Mouse (Mus musculus): ENCODE measurements at regions not wholly inside any gene's neighbourhood (a gene's known extent, or its start where the extent isn't known, plus 50 kb on each side); places are given as distances from the start of the nearest gene placed in this dataset.
"Not testable (repeated sequence)": the region's sequence is repeated elsewhere in the genome, so short reads cannot be mapped to it uniquely, and the experiment has no call there.

DNA sequence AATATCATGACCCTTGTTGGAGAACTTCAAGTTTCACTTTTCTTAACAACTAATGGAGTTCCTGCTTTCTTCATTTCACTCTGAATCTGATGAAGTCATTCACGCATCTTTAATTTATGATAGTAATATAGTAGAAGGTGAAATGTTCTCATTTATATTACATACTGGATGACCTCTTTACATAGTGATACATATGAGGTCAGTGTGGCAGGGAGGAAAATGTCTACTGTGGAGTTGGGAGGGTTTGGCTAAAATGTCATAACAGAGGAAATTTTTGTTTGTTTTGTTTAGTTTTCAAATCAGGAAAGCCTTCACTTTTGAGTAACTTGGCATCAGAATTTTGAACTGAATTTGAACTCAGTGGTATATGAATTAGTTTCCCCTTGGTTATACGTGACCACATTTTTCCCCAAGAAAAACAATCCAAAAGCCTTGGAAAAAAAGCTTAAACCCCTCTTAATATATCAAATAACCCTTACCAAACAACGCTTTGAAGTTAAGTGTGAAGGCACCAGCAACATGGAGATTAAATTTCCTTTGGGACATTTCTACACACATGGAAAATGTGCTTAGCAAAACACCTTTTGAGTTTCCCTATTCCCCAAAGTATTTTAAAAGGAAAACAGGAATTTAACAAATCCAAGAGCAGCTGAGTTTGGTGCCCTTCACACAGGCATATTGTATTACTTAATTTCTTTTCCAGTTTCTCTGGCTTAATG lies 377.6 kb upstream of the Nrsn1 start:
- no peaks in the 10 kb centered on the region for H3K4me1 ChIP-seq
- H3K36me3 ChIP-seq (ENCODE audit: poor library complexity, severe bottlenecking), result no peaks in the 10 kb centered on the region
- H3K9ac ChIP-seq, result no peak overlapping the region
- H3K4me2 ChIP-seq, result no peak overlapping the region
- ATAC-seq, result no peak
- 87% methylated on average over 3 of the region's 3 CpGs for WGBS
- no peaks in the 10 kb centered on the region for H3K9me3 ChIP-seq (replicated peaks)
- no peak overlapping the region for H3K4me3 ChIP-seq
- no peak overlapping the region for H3K27ac ChIP-seq
- H3K27me3 ChIP-seq, result no peaks in the 10 kb centered on the region

DNA sequence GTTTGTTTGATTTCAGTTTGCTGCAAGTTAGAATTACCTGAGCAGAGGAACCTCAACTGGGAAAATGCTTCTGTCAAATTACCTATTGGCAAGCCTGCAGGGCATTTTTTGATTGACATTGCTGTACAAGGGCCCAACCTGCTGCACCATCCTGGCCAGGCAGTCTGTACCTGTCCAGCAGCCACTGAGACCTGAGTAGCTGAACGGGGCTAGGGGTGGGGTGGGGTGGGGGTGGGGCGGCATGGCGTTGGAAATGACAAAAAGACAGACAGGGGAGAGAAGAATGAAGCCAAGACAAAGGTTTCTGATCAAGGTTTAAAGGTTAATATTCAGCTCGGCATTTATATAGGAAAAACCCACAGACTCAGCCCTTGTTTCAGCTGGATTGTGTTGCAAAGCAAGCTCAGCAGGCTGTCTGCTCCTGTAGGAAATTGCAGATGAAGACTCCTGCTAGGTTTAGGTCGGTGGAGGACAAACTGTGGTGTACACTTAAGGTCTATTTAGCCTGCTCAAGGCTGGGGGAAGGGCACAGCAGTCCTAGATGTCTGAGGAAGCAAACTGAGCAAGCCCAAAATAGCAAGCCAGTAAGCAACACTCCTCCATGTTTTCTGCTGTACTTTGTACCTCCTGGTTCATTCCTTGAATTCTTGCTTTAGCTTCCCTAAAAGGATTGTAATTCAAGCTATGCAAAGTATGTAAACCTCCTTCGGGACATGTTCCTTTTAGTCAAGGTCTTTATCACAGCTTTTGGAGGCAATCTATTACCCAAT lies 369.4 kb upstream of the Nrsn1 start:
- 17% methylated on average over 6 of the region's 6 CpGs for WGBS
- ATAC-seq, result no peak
- H3K27ac ChIP-seq, result no peak overlapping the region
- H3K4me3 ChIP-seq, result no peak overlapping the region
- 0 out of 2 replicates have a peak, but pooled peaks cover 3% of the 10 kb centered on the region for H3K4me1 ChIP-seq
- H3K36me3 ChIP-seq (ENCODE audit: poor library complexity, severe bottlenecking), result no peaks in the 10 kb centered on the region
- no peak overlapping the region for H3K4me2 ChIP-seq
- H3K9ac ChIP-seq, result no peak overlapping the region
- H3K27me3 ChIP-seq, result no peaks in the 10 kb centered on the region
- no peaks in the 10 kb centered on the region for H3K9me3 ChIP-seq (replicated peaks)

DNA sequence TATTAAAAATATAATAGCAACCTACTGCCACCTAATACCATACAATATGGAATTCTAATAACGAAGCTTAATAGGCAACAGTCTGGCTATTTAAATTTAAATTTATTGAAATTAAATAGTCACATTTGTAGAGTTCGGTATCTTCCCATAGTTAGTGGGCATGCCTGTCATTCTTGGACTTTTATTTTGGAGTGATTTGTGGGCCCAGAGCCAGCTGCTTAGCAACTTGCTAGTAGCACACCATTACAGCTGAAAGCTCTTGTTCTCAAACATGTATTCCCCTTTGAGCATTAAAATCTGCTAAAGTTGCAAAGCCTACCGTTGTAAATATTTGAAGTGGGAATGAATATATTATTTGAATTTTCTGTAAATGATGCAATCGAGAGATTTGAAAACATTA lies 359.2 kb upstream of the Nrsn1 start:
- H3K9ac ChIP-seq, result no peak overlapping the region
- WGBS, result 45% methylated on average over 4 of the region's 4 CpGs
- no peak overlapping the region for H3K4me3 ChIP-seq
- H3K4me2 ChIP-seq, result no peak overlapping the region
- no peak overlapping the region for H3K27ac ChIP-seq
- peak; percentile 70 for ATAC-seq
- no peaks in the 10 kb centered on the region for H3K4me1 ChIP-seq
- H3K9me3 ChIP-seq (replicated peaks), result no peaks in the 10 kb centered on the region
- no peaks in the 10 kb centered on the region for H3K36me3 ChIP-seq (ENCODE audit: poor library complexity, severe bottlenecking)
- H3K27me3 ChIP-seq, result no peaks in the 10 kb centered on the region

DNA sequence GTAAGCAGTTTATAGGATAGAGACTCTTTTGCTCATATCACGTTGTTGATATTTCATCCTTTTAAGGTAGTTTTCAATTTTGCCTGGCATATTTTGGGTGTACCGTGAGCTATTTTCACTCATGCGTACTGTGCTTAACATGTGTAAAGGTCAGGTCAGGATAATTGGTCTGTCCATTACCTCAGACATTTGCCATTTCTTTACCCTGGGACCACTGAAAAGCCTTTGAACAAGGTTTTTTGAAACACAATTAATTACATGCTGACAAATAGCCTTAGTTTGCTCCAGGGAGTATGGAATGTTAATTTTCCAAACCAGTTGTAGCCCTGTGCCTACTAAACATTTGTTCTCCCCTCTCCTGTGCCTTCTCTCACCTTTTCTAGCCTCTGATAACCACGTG lies 347.3 kb upstream of the Nrsn1 start:
- no peak overlapping the region for H3K4me3 ChIP-seq
- no peak overlapping the region for H3K9ac ChIP-seq
- H3K27ac ChIP-seq, result no peak overlapping the region
- peaks cover 3% of the 10 kb centered on the region; the same call in 1 of the 2 replicates for H3K4me1 ChIP-seq
- WGBS, result 15% methylated on average over 4 of the region's 4 CpGs
- no peaks in the 10 kb centered on the region for H3K27me3 ChIP-seq
- H3K9me3 ChIP-seq (replicated peaks), result no peaks in the 10 kb centered on the region
- H3K4me2 ChIP-seq, result no peak overlapping the region
- no peak for ATAC-seq
- H3K36me3 ChIP-seq (ENCODE audit: poor library complexity, severe bottlenecking), result no peaks in the 10 kb centered on the region

DNA sequence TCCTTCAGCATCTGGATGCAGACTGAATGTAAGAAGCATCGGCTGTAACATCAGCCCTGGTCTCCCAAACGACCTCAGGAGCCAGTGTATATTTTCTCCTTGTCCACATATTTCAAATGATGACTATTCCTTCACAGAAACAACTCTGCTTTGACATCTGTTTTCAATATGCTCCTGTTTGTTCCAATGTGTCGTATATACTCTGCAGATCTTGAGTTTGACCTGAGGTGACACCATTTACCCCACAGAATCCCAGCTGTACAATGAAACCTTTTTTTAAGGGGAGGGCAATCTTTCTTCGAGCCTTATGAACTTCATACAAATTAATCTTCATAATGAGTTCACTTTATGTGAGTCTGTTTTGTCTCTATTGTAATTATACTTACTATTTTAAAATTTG lies 341.7 kb upstream of the Nrsn1 start:
- 75% methylated on average over 4 of the region's 4 CpGs for WGBS
- Histone ChIP-seq H3K27me3 (no peaks in the 10 kb centered on the region), H3K4me3 (no peak overlapping the region), H3K9ac (no peak overlapping the region), H3K27ac (no peak overlapping the region), H3K36me3 (ENCODE audit: poor library complexity, severe bottlenecking) (no peaks in the 10 kb centered on the region), H3K9me3 (replicated peaks) (no peaks in the 10 kb centered on the region), H3K4me2 (no peak overlapping the region), H3K4me1 (no peaks in the 10 kb centered on the region)
- no peak for ATAC-seq

DNA sequence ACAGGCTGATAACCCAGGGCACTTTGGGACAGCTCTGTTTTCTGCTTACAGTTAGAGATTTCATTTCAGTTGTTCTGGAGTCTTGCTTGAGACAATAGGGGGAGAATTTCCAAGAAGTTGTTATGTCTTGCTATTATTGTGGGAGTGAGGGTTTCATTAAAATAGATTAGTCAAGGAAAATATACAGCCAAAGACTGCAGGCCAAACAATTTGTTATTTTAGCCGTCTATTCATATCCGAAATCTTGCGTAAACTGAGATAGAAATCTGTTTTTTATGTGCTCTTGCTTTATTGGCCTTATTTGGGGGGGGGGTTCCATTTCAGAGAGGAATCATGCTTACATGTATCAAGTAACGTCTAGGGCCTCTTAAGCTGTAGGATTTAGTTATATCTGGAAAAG lies 339.3 kb upstream of the Nrsn1 start:
- Histone ChIP-seq H3K36me3 (ENCODE audit: poor library complexity, severe bottlenecking) (no peaks in the 10 kb centered on the region), H3K4me1 (no peaks in the 10 kb centered on the region), H3K27me3 (no peaks in the 10 kb centered on the region), H3K9me3 (replicated peaks) (no peaks in the 10 kb centered on the region), H3K9ac (no peak overlapping the region), H3K27ac (no peak overlapping the region), H3K4me3 (no peak overlapping the region), H3K4me2 (no peak overlapping the region)
- ATAC-seq, result no peak
- 91% methylated on average over 4 of the region's 4 CpGs for WGBS

DNA sequence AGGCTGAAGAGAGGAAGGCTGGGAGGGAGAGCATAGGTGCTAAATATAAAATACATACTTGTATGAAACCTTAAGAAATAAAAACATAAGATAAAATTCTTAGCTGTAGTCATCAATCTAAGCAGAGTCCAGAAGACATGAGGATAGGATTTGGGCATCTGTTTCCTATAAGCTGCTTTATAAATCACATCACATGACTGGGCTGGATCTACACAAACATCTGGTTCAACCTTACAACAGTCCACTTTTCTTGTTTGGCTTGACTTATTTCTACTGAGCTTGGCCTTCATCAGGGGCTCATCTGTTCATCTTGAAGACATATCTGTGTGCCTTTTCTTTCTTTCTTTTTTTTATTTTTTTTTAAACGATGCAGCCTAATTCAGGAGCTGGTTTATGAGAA lies 338.9 kb upstream of the Nrsn1 start:
- no peak overlapping the region for H3K4me2 ChIP-seq
- no peak overlapping the region for H3K4me3 ChIP-seq
- no peaks in the 10 kb centered on the region for H3K9me3 ChIP-seq (replicated peaks)
- ATAC-seq, result no peak
- H3K27me3 ChIP-seq, result no peaks in the 10 kb centered on the region
- WGBS, result 86% methylated on average over 1 of the region's 1 CpGs
- H3K4me1 ChIP-seq, result no peaks in the 10 kb centered on the region
- H3K36me3 ChIP-seq (ENCODE audit: poor library complexity, severe bottlenecking), result no peaks in the 10 kb centered on the region
- H3K9ac ChIP-seq, result no peak overlapping the region
- no peak overlapping the region for H3K27ac ChIP-seq

DNA sequence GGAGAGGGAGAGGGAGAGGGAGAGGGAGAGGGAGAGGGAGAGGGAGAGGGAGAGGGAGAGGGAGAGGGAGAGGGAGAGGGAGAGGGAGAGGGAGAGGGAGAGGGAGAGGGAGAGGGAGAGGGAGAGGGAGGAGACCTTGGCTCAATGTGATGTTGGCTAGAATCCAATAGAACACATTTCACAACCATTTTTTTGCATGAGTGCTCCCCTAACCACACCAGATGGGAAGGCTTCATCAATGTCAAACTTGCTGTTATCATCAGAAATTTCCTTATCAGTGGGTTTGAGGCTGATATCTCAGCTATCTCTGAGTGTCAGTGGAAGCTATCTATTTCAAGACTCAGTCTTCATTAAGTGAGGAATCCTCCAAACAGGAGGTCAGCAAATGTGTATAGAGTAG lies 331.0 kb upstream of the Nrsn1 start:
- H3K9ac ChIP-seq; H3K4me3 ChIP-seq; H3K36me3 ChIP-seq (ENCODE audit: poor library complexity, severe bottlenecking); H3K27ac ChIP-seq; H3K4me1 ChIP-seq; H3K27me3 ChIP-seq; H3K9me3 ChIP-seq (replicated peaks); H3K4me2 ChIP-seq: not testable (repeated sequence)
- 0 out of 2 replicates have a peak, but pooled peaks have one; percentile 27 for ATAC-seq

DNA sequence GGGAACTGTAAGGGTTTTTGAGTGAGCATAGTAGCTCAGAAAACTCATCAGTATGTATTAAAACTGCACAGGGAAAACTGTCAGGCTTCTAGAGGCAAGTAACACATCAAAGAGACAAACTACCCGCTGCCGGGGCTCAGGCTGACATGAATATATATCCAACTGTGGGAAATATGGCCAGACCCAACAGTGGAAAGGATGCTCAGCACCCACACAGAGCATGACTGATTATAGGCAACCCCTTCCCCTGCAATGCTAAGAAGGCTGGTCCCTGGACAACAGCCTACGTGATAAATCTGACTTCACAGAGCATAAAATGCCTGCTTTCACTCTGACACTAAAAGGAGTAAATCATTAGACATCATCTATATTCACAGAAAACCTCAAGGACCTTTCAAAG lies 324.3 kb upstream of the Nrsn1 start:
- no peaks in the 10 kb centered on the region for H3K27me3 ChIP-seq
- ATAC-seq, result no peak
- H3K4me2 ChIP-seq, result no peak overlapping the region
- 88% methylated on average over 3 of the region's 3 CpGs for WGBS
- no peaks in the 10 kb centered on the region for H3K9me3 ChIP-seq (replicated peaks)
- H3K4me1 ChIP-seq, result no peaks in the 10 kb centered on the region
- H3K4me3 ChIP-seq, result no peak overlapping the region
- H3K27ac ChIP-seq, result no peak overlapping the region
- H3K36me3 ChIP-seq (ENCODE audit: poor library complexity, severe bottlenecking), result no peaks in the 10 kb centered on the region
- no peak overlapping the region for H3K9ac ChIP-seq

DNA sequence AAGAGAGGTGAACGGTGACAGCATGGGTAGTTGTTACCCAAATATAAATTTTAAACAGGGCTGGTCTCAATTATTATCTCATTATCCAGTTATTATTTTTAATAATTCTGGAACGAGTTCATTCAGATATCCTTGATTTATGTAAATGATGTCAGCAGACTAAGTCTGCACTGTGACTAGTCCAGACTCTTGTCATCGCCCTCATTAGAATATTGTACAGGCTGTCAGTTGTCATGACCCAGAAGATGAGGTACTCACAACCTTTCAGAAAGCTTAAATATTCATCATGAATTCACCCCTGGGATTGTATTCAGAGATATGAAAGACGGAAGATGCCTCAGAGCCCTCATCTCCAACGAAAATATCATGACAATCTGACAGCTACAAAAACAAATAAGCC lies 300.3 kb upstream of the Nrsn1 start:
- Histone ChIP-seq H3K36me3 (ENCODE audit: poor library complexity, severe bottlenecking) (no peaks in the 10 kb centered on the region), H3K4me3 (no peak overlapping the region), H3K27me3 (no peaks in the 10 kb centered on the region), H3K27ac (no peak overlapping the region), H3K4me2 (no peak overlapping the region), H3K9me3 (replicated peaks) (no peaks in the 10 kb centered on the region), H3K9ac (no peak overlapping the region), H3K4me1 (no peaks in the 10 kb centered on the region)
- 67% methylated on average over 5 of the region's 5 CpGs for WGBS
- peak; percentile 68 for ATAC-seq

DNA sequence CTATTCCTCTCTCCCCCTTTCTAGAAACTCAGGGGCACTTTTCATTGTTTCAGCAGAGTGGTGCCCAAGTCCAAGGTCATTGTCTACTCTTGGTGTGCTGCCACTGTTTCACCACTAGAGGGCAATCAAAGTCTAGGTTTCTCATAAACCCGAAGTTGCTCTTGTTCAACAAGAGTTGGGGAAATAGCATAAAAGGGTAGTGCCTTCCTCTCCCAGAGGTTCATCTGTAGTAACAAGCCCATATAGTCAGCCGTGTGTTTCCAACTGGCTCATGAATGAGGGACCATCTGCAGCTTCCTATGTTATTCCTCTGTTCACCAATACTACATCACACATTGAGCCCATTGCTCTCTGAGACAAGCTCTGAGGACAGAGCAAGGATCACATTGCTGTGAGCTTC lies 292.4 kb upstream of the Nrsn1 start:
- Histone ChIP-seq H3K27ac (no peak overlapping the region; the same call in 1 of the 2 replicates), H3K9ac (no peak overlapping the region), H3K4me3 (no peak overlapping the region), H3K36me3 (ENCODE audit: poor library complexity, severe bottlenecking) (no peaks in the 10 kb centered on the region), H3K4me1 (no peaks in the 10 kb centered on the region), H3K9me3 (replicated peaks) (no peaks in the 10 kb centered on the region), H3K4me2 (no peak overlapping the region), H3K27me3 (no peaks in the 10 kb centered on the region)
- 8% methylated on average over 2 of the region's 2 CpGs for WGBS
- peak; percentile 83 for ATAC-seq

DNA sequence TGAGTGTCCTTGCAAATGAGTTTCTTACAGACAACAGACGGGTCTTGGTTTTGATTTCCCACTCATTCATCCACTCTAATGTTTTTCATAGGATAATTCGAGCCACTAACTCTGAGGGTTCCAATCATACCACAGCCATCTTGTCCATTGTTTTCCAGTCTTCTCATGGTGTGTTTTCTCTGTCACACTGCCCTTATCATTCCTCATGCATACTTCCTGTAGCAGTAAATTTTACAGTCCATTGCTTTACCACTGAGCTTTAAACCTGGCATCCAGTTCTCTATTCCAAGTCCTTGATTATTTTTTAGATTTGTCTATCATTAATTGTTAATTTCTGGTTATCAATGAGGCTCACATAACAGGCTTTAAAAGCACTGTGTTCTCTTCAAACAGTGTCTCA lies 290.0 kb upstream of the Nrsn1 start:
- no peak overlapping the region for H3K27ac ChIP-seq
- no peak overlapping the region for H3K4me2 ChIP-seq
- ATAC-seq, result no peak
- H3K9ac ChIP-seq, result no peak overlapping the region
- H3K4me1 ChIP-seq, result no peaks in the 10 kb centered on the region
- WGBS, result 58% methylated on average over 2 of the region's 2 CpGs
- no peak overlapping the region for H3K4me3 ChIP-seq
- no peaks in the 10 kb centered on the region for H3K36me3 ChIP-seq (ENCODE audit: poor library complexity, severe bottlenecking)
- H3K9me3 ChIP-seq (replicated peaks), result no peaks in the 10 kb centered on the region
- H3K27me3 ChIP-seq, result no peaks in the 10 kb centered on the region

DNA sequence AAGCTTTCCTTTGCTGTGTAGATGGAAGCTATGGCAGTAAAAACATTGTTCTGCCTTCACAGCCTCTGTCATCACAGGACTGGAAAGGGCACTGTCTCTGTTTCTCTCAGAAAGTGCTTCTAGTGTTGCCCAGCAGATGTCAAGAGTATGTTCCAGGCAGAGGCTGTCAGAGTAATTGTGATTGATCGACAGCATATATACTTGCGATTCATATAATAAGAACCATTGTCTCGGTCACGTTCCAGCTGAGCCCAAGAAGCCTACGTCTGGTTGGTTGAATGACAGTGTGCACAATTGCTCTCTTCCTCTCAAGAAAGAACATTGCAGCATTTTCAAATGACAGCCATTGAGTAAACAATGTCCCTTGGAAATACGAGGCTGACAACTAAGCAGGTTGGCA lies 284.7 kb upstream of the Nrsn1 start:
- Histone ChIP-seq H3K4me3 (no peak overlapping the region), H3K4me2 (no peak overlapping the region), H3K4me1 (0 out of 2 replicates have a peak, but pooled peaks cover 6% of the 10 kb centered on the region), H3K9me3 (replicated peaks) (no peaks in the 10 kb centered on the region), H3K36me3 (ENCODE audit: poor library complexity, severe bottlenecking) (no peaks in the 10 kb centered on the region), H3K27ac (no peak overlapping the region), H3K27me3 (no peaks in the 10 kb centered on the region), H3K9ac (no peak overlapping the region)
- 66% methylated on average over 6 of the region's 6 CpGs for WGBS
- ATAC-seq, result no peak

All from forebrain, embryonic 13.5 days (tissue).